Mouse (Mus musculus) heart, embryonic 13.5 days (tissue): ENCODE data around the gene Nkrf. TPM values are rescaled to one million over a fixed set of nuclear protein-coding genes. Genes with fewer than 3 reads are reported as not detected.

Source experiments
- ATAC-seq: fragments of 200-750 bp; cut with Nextera tagmentation; 2 replicates; pipeline ENCODE4 v1.8.0; 2017; ENCODE audit warnings: moderate TSS enrichment; ENCODE audit not compliant: insufficient number of reproducible peaks, low FRiP score, low TSS enrichment; ENCODE audit errors: extremely low read depth
- H3K27ac ChIP-seq: fragments of 300-500 bp; sonication (generic); replicated peaks from 2 replicates; pipeline ENCODE4 v1.5.1; 2015; ENCODE audit warnings: moderate library complexity, mild to moderate bottlenecking, inconsistent platforms
- H3K27me3 ChIP-seq: fragments of 300-500 bp; sonication (generic); replicated peaks from 2 replicates; pipeline ENCODE4 v1.6.1; 2015; ENCODE audit warnings: mild to moderate bottlenecking, inconsistent platforms
- H3K36me3 ChIP-seq: fragments of 300-500 bp; sonication (generic); 2 replicates; pipeline ENCODE4 v1.6.1; 2015; ENCODE audit warnings: mild to moderate bottlenecking, inconsistent platforms
- H3K4me1 ChIP-seq: fragments of 300-500 bp; sonication (generic); 2 replicates; pipeline ENCODE4 v1.6.1; 2015; ENCODE audit warnings: inconsistent platforms
- H3K4me2 ChIP-seq: fragments of 300-500 bp; sonication (generic); 2 replicates; pipeline ENCODE4 v1.6.1; 2015; ENCODE audit warnings: inconsistent platforms, mild to moderate bottlenecking, moderate library complexity
- H3K4me3 ChIP-seq: fragments of 300-500 bp; sonication (generic); 2 replicates; pipeline ENCODE4 v1.5.1; 2015; ENCODE audit warnings: moderate library complexity, mild to moderate bottlenecking, inconsistent platforms
- H3K9ac ChIP-seq: fragments of 300-500 bp; sonication (generic); 2 replicates; pipeline ENCODE4 v1.6.1; 2015; ENCODE audit warnings: inconsistent platforms, mild to moderate bottlenecking, moderate library complexity
- H3K9me3 ChIP-seq: fragments of 300-500 bp; sonication (generic); 2 replicates; pipeline ENCODE4 v1.6.1; 2016; ENCODE audit warnings: inconsistent platforms
- WGBS: fragments of 180-500 bp; shearing (Covaris S2); methylation state at CpG from one replicate; pipeline ENCODE4 v1.1.7; 2015; ENCODE audit warnings: mixed read lengths; 5-methylcytosine and 5-hydroxymethylcytosine counted together
- polyA plus RNA-seq: library from polyadenylated mRNA; unstranded; fragments of >200 nt; fragmentation: Nextera tagmentation; extraction: Ambion mirVana; gene quantifications from 2 replicates; pipeline ENCODE4 v1.2.1, GENCODE M21; 2015

Gene Nkrf
- polyA plus RNA-seq, 1 experiment from 2014 or later, result 0.37 TPM

DNA sequence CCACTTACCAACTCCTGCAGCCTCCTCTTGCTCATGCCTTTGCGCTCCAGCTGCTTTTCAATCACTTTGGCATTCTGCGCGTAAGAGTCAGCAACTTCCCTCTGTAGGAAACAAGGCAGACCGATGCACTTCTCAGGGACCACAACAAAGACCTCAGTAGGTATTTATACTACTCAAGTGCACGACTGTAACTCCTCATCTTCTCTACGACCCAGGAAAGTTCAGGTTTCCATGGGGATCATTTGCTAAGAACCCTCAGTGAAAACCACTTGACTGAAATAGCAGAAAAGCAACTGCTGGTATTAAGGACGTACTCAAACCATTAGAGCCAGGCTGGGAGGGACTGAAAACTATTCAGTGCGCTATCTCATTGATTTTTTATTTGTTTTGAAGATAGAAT, 50.1 kb downstream of the Nkrf start:
- WGBS, result 84% methylated on average over 8 of the region's 8 CpGs
- Histone ChIP-seq H3K4me3 (no peak overlapping the region), H3K4me2 (no peak overlapping the region), H3K9ac (no peak overlapping the region), H3K4me1 (no peaks in the 10 kb centered on the region), H3K9me3 (no peaks in the 10 kb centered on the region), H3K36me3 (peaks cover 18% of the 10 kb centered on the region), H3K27me3 (no peaks in the 10 kb centered on the region), H3K27ac (no peak overlapping the region)
- no peak for ATAC-seq

DNA sequence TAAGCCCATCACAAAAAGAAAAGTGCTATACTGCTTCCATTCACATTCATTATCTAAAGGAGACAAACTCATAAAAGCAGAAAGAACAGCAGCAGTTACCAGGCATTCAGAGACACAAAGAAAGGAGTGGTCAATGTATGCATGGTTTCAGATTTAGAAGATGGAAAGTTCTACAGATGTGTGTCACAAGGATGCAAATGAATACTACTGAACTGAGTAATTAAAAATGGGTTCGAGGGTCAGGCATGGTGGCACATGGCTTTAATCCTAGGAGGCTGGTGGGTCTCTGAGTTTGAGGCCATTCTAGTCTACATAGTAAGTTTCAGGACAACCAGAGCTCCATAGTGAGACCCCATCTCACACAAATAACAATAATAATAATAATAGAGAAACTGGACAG, 55.5 kb downstream of the Nkrf start:
- Histone ChIP-seq H3K9me3 (no peaks in the 10 kb centered on the region), H3K9ac (no peak overlapping the region), H3K4me1 (no peaks in the 10 kb centered on the region), H3K4me3 (no peak overlapping the region), H3K27me3 (no peaks in the 10 kb centered on the region), H3K36me3 (peaks cover 11% of the 10 kb centered on the region; the same call in 1 of the 2 replicates), H3K27ac (no peak overlapping the region), H3K4me2 (no peak overlapping the region)
- WGBS, result 84% methylated on average over 1 of the region's 1 CpGs
- ATAC-seq, result no peak

DNA sequence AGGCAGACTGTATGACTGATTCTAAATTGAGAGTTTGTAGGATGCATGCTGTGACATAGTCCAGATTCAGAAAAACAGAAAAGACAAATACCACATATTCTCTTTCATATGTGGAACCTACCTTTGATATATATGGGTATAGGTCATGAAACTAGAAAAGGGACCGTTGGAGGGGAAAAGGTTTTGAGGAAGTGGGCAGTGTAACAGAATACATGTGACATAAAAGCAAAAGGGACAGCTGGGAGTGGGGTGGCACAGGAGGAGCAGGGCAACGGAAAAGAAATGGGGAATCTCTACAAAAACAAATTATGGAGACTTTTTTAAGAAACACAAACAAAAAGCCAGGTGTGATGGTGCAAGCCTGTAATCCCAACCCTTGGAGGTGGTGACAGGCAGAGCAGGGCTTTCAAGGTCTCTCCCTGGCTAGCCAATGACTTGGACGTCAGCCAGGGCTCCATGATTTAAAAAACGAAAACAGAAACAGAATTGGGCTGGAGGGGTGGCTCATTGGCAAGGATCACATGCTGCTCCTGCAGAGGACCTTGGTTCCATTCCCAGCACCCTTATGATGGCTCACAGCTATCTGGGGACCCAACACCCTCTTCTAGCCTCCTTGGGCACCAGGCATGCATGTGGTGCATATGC, 59.2 kb downstream of the Nkrf start:
- Histone ChIP-seq H3K27me3 (no peaks in the 10 kb centered on the region), H3K36me3 (0 out of 2 replicates have a peak, but pooled peaks cover 7% of the 10 kb centered on the region), H3K4me2 (no peak overlapping the region), H3K9ac (no peak overlapping the region), H3K27ac (no peak overlapping the region), H3K9me3 (no peaks in the 10 kb centered on the region), H3K4me3 (no peak overlapping the region), H3K4me1 (no peaks in the 10 kb centered on the region)
- ATAC-seq, result no peak
- 57% methylated on average over 4 of the region's 4 CpGs for WGBS

DNA sequence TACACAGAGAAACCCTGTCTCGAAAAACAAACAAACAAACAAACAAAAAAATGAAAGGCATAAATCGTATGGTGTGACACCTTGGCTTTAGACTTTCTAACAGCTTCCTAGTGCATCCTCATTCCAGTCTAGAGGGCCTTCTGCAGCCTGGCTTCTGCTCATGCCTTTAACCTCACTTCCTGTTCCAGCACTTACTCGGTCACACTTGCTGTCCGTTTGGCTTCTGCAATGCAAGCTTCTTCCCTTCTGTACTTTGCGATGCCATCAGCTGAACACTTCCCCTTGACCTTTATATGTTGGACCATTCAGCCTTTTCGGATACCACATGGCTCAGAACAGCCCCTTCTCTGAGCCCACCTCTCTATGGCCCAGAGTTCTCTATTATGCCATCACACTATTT, 61.0 kb downstream of the Nkrf start:
- WGBS, result 70% methylated on average over 6 of the region's 6 CpGs
- H3K4me3 ChIP-seq, result no peak overlapping the region
- no peak for ATAC-seq

DNA sequence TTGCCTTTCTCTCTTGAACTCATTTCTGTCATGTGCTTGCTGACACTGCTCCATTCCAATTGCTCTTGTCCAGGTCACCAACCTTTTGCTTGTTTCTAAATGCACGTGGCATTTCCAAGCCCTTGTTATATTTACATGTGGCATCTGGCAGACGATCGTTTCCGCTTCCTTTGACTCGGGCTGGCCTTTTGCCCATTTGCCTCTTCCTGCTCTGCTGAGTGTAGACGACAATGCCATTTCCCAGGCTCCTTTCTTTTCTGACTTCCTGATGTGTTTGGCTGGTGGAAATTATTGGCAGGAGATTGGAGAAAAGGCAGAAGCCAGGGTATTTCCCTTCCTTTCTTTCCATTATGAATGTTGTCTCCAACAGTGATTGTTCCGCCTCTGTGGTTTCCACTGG, 63.3 kb downstream of the Nkrf start:
- H3K27ac ChIP-seq, result peak overlapping the region; percentile 39; the same call in 1 of the 2 replicates
- no peaks in the 10 kb centered on the region for H3K36me3 ChIP-seq
- H3K27me3 ChIP-seq, result no peaks in the 10 kb centered on the region
- ATAC-seq, result no peak
- H3K9me3 ChIP-seq, result no peaks in the 10 kb centered on the region
- H3K4me3 ChIP-seq, result no peak overlapping the region
- no peak overlapping the region for H3K9ac ChIP-seq
- no peak overlapping the region for H3K4me2 ChIP-seq
- no peaks in the 10 kb centered on the region for H3K4me1 ChIP-seq
- 54% methylated on average over 7 of the region's 7 CpGs for WGBS

More for the DNA sequence above, 61.0 kb downstream of the Nkrf start:
- Histone ChIP-seq H3K4me2 (no peak overlapping the region), H3K36me3 (0 out of 2 replicates have a peak, but pooled peaks cover 2% of the 10 kb centered on the region), H3K27me3 (no peaks in the 10 kb centered on the region), H3K9me3 (no peaks in the 10 kb centered on the region), H3K27ac (no peak overlapping the region), H3K4me1 (no peaks in the 10 kb centered on the region), H3K9ac (no peak overlapping the region)

Other genes with a start within 250 kb of the Nkrf start
- 3.0 and 4.1 TPM in 2 replicates for gene Slc25a43, start 159.2 kb downstream of the Nkrf start, polyA plus RNA-seq
- 964 and 1,107 TPM in 2 replicates for gene Slc25a5, start 107.2 kb downstream of the Nkrf start, polyA plus RNA-seq
- 113 and 130 TPM in 2 replicates for gene Ube2a, start 29.0 kb downstream of the Nkrf start, polyA plus RNA-seq
- 19.2 and 19.3 TPM in 2 replicates for gene C330007P06Rik, start 28.8 kb downstream of the Nkrf start, polyA plus RNA-seq
- gene Sept6, start 88.9 kb upstream of the Nkrf start, polyA plus RNA-seq, result 50.9 and 55.0 TPM in 2 replicates
- 0.33 and 0.41 TPM in 2 replicates for gene Sowahd, start 145.9 kb upstream of the Nkrf start, polyA plus RNA-seq
- gene Rpl39, start 182.5 kb upstream of the Nkrf start, polyA plus RNA-seq, result 377 and 401 TPM in 2 replicates
- gene Upf3b, start 207.4 kb upstream of the Nkrf start, polyA plus RNA-seq, result 13.6 and 14.1 TPM in 2 replicates
- gene Nkap, start 223.9 kb upstream of the Nkrf start, polyA plus RNA-seq, result 10.1 and 11.2 TPM in 2 replicates